Mouse (Mus musculus): ENCODE measurements around the gene Snx14. TPM values are rescaled to one million over a fixed set of nuclear protein-coding genes. Genes with fewer than 3 reads are reported as not detected.

Snx14 gene
- total RNA-seq, 2 experiments from 2014 or later: 12.8 to 13.6 TPM

GRCm38 (mm10) chr9:88388826-88389225 lies 49.9 kb downstream of the Snx14 start:
- no peak for DNase-seq (ENCODE audit: low spot score)

DNA sequence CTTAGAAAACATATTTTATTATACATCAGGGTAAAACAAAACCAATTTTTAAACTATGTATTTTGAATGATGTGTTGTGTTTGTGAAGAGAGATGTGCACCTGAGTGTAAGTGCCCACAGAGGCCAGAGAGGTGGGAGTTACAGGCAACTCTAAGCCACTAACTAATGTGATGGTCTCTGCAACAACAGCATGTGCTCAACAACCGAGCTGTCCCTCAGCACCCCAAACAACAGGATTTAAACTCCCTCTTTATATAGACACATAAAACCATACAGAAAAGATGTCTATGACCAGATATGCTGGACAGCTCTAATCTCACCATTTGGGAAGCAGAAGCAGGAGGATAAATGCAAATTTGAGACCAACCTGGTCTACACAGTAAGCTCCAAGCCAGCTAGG lies 58.2 kb downstream of the Snx14 start:
- DNase-seq (ENCODE audit: low spot score): no peak

DNA sequence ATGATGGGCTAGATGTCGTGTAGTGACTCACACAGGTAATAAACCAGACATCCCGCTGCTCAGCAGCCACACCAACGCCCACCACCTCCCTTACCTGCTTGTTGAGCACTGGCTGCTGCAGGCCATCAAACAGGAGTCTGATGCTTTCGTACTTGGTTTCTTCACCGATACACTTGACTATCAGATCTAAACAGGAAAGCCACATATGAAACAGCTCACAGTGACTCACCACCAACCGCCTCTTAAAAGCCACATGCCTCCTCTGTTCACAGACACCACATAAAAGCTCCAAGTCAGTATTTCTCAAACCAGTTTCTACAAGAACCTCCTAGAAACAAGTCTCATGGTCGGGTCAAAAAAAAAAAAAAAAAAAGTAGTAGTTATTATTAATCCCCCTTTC lies 58.7 kb downstream of the Snx14 start:
- DNase-seq (ENCODE audit: low spot score): no peak

GRCm38 (mm10) chr9:88379057-88379456 lies 59.7 kb downstream of the Snx14 start:
- no peak for DNase-seq (ENCODE audit: low spot score)

DNA sequence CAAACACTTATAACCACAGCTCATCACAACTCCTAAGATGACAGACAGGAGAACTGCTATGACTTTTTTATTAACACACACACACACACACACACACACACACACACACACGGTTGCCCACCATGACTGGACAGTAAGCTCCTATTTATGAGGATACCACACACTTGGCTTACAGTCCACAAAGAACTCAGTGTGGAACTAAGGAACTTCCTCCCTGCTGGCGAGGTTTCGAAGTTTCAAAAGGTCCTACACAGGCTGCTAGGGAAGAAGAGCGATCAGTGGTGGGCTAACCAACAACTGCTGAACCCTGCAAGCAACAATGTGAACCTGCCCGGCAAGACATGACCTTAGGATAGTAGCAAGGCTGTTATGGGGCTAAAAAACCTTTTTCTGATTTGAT lies 61.3 kb downstream of the Snx14 start:
- no peak for DNase-seq (ENCODE audit: low spot score)

DNA sequence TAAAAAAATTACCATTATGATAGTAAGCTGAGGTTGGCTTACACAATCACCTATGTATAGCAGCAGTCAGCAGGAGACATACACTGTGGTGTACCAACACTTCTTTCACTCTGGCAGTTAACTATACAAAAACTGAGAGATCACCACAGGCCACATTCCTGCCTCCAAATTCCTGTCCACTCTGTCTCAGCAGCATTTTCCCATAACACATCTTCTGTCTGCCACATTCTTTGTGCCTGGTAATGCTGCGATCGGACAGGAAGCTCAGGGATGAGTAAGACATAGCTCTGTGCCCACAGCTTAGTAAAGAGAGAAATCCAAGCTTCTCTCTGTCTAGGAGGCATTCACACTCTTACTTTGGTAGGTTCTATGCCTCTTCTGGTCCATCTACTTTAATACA lies 65.8 kb downstream of the Snx14 start:
- DNase-seq (ENCODE audit: low spot score): no peak

DNA sequence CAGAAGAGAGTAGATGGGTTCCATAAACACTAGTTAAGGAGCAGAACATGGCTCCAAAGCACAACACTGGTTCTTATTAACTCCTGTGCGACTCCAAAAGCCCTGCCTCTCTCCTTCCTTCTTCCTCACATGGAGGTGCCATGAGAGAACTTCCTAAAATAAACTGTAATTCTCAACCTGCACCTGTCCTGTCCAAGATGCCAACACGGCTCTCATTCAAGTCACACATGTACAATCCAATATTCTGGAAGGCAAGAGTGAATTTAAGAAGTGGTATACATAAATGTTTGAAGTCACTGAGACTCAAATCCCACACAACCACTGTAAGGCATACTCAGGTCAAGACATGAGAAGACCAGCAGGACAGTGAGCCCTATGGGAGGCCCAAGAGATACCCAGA lies 67.6 kb downstream of the Snx14 start:
- DNase-seq (ENCODE audit: low spot score): peak; percentile 73

GRCm38 (mm10) chr9:88369666-88370065 lies 69.1 kb downstream of the Snx14 start:
- peak; percentile 39 for DNase-seq (ENCODE audit: low spot score)

GRCm38 (mm10) chr9:88368476-88368875 lies 70.3 kb downstream of the Snx14 start:
- DNase-seq (ENCODE audit: low spot score): no peak

- no peak for DNase-seq (ENCODE audit: low spot score)
Observed at GRCm38 (mm10) chr9:88367751-88368150, 71.0 kb downstream of the Snx14 start.

GRCm38 (mm10) chr9:88367322-88367721 lies 71.4 kb downstream of the Snx14 start:
- no peak for DNase-seq (ENCODE audit: low spot score)

GRCm38 (mm10) chr9:88366819-88367218 lies 71.9 kb downstream of the Snx14 start:
- no peak for DNase-seq (ENCODE audit: low spot score)

- DNase-seq (ENCODE audit: low spot score): no peak
Observed at GRCm38 (mm10) chr9:88366308-88366707, 72.5 kb downstream of the Snx14 start.

DNA sequence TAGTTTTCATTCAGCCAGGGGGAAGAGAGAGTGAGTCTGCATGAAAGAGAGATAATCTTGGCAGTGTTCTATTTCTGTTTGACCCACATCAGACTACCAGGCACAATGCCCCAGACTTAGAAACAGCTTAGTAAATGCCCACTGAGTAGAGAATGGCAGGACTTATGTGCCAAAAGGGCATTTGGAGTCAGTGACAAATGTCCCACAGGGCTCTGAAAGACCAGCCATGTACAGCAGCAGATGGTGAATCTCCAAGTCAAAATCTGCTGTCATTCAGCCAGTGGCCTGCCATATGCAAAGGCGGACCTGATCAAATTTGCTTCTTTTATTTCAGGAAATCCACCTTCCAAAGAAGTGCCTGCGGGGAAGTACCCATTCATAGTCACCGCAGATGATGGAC lies 75.7 kb downstream of the Snx14 start:
- DNase-seq (ENCODE audit: low spot score): no peak

GRCm38 (mm10) chr9:88362055-88362850 lies 76.5 kb downstream of the Snx14 start:
- DNase-seq (ENCODE audit: low spot score): no peak

DNA sequence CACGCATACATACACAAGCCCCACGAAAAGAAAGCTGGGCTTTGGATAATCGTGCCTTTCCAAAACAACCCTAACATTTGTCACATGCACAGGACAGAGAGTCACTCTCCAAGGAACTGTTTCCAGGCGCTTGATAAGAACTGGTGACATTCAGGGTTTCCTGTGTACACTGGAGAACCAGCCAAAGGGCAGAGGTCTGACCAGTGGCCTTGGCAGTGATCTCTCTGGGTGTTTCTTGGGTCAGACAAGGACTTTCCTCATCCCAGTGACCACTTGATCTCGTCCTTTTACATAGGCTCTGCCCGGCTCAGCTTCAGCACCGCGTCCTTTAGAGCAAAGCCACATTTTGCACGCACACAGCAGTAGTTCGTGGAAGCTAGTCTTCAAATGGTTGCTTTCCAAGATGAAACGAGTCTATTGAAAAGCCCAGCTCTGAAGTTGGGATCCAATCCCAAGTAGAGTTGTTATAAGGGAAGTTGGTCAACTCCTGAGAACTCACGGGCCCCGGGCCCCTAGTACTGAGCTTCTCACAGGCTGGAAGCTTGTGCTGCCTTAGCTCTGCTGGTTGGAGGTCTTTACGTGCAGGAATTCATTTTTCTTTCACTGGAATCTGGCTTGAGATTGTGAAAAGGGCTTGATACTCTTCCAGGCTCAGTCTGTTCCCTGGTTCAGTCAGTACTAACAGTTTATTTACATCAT lies 77.4 kb downstream of the Snx14 start:
- no peak for DNase-seq (ENCODE audit: low spot score)

DNA sequence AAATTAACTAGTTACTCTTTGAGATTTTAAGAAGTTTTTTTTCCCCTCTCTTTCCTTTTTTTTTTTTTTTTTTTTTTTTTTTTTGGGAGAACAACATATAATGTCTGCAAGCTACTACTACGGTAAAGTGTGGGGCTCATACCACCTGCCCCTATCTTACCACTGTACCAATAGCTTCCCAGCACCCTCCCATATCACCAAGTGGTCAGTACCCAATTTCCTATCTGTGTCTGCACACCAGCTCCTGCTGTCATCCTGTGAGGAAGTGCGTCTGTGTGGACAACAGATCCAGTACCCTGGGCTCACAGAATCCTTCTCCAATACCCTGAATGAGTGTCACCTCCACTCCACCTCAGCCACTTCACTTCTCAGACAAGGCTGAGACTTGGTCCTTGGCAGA lies 79.6 kb downstream of the Snx14 start:
- DNase-seq (ENCODE audit: low spot score): no peak

DNA sequence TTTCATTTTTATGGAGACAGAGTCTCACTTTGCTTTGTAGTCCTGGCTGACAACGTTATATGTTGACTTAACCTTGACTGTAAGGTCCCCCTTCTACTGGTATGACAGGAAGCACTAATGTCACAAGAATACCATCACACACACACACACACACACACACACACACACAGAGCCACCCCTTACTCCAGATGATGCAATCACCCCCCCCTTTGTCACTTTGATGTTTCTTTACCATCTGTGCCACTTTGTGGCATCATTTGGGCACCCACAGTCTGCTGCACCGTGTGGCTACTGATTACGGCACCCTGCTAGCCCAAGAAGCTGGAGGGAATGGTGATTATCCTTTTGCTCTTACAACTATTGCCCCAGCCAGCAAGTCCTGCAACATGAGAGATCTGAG lies 81.6 kb downstream of the Snx14 start:
- DNase-seq (ENCODE audit: low spot score): no peak

DNA sequence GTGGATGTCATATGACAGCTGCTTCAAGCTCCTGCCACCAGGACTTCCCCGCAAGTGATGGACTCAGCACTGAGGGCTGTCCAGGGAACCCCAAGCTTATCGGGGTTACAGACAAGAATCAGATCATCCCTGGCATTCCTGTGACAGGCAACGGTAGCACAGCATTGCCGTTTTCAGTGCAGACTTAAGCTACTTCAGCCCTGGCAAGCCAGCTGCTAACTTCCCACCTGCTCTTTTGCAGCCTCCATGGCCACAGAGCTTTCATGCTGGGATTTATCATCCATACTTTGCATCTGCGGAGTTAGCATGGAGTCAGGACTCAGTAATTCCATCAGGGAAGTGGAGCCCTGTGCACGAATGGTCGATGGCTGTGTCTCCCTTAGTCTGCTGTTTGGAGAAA lies 85.3 kb downstream of the Snx14 start:
- no peak for DNase-seq (ENCODE audit: low spot score)

DNA sequence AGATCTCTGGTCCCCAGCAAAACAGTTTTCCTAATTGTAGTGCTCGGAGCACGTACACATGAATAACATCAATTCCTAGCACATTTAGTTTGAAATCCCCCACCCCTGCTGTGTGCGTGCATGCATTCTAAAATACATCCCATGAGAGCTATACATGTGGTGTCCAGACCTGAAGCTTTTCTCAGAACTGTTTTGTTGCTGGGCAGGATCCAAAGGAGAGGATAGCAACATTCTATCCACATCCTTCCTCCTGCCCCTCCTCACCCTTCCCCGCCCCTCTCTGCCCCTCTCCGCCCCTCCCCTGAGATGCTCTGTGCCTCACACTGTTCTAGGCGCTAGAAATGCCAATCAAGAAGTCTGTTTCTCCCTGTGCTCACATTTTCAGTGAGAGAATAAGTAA lies 86.0 kb downstream of the Snx14 start:
- DNase-seq (ENCODE audit: low spot score): no peak

DNA sequence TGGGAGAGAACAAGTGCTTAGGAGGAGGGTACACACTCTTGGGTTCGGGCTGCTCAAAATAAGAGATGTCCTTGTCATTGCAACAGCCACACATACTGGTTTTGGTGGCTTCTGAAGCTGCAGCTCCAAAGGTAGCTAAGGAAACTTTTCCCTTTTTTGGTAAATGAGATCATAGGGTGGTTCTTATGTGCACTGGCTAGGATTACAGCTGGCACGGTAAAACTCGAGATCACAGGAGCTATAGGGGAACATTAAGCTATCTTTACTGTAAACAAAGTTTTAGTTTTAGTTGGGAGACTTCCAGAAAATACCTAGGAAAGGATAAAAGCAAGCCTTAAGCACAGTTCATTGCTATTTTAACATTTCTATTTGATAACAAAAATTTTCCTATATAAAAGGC lies 87.6 kb downstream of the Snx14 start:
- no peak for DNase-seq (ENCODE audit: low spot score)

DNA sequence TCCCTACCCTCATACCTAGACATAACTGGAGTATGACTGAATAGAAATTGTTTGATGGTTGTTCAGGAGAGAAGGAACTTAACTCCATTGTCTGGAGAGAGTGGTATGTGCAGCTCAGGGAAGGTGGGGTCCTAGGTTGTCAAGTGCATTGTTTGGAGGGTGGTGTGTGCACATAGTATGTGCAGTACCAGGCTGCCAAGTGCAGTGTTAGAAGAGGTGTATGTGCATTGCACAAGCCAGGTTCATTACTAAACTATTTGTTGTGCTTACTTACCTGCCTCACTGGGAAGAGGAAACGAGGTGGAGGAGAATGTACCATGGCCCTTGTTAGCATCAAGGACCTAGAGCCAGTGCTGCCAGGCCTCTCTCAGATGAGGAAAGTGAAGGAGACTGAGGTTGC lies 88.4 kb downstream of the Snx14 start:
- no peak for DNase-seq (ENCODE audit: low spot score)

- no peak for DNase-seq (ENCODE audit: low spot score)
Observed at GRCm38 (mm10) chr9:88348623-88349022, 90.1 kb downstream of the Snx14 start.
